Mouse (Mus musculus) hindbrain, embryonic 12.5 days (tissue): ENCODE data around the gene Naa50. TPM values are rescaled to one million over a fixed set of nuclear protein-coding genes. Genes with fewer than 3 reads are reported as not detected.

ENCODE experiments used
- ATAC-seq: fragments of 200-750 bp; cut with Nextera tagmentation; 2 replicates; pipeline ENCODE4 v1.8.0; 2017; ENCODE audit warnings: moderate TSS enrichment; ENCODE audit not compliant: low FRiP score
- H3K27ac ChIP-seq: fragments of 300-500 bp; sonication (generic); 2 replicates; pipeline ENCODE4 v1.5.1; 2016; ENCODE audit warnings: mild to moderate bottlenecking
- H3K27me3 ChIP-seq: fragments of 300-500 bp; sonication (generic); 2 replicates; pipeline ENCODE4 v1.6.1; 2016; ENCODE audit warnings: mild to moderate bottlenecking
- H3K36me3 ChIP-seq: fragments of 300-500 bp; sonication (generic); 2 replicates; pipeline ENCODE4 v1.6.1; 2016; ENCODE audit warnings: mild to moderate bottlenecking
- H3K4me1 ChIP-seq: fragments of 300-500 bp; sonication (generic); 2 replicates; pipeline ENCODE4 v1.6.1; 2016
- H3K4me2 ChIP-seq: fragments of 300-500 bp; sonication (generic); replicated peaks from 2 replicates; pipeline ENCODE4 v1.6.1; 2016; ENCODE audit warnings: mild to moderate bottlenecking
- H3K4me3 ChIP-seq: fragments of 300-500 bp; sonication (generic); 2 replicates; pipeline ENCODE4 v1.5.1; 2016; ENCODE audit warnings: mild to moderate bottlenecking
- H3K9ac ChIP-seq: fragments of 300-500 bp; sonication (generic); 2 replicates; pipeline ENCODE4 v1.6.1; 2016; ENCODE audit warnings: mild to moderate bottlenecking, moderate library complexity
- H3K9me3 ChIP-seq: fragments of 300-500 bp; sonication (generic); replicated peaks from 2 replicates; pipeline ENCODE4 v1.6.1; 2016; ENCODE audit warnings: mild to moderate bottlenecking
- WGBS: fragments of 180-500 bp; shearing (Covaris S2); methylation state at CpG from one replicate; pipeline ENCODE4 v1.1.7; 2016; 5-methylcytosine and 5-hydroxymethylcytosine counted together
- polyA plus RNA-seq: library from polyadenylated mRNA; unstranded; fragments of >200 nt; fragmentation: Nextera tagmentation; extraction: Ambion mirVana; gene quantifications from 2 replicates; pipeline ENCODE4 v1.2.1, GENCODE M21; 2016

Gene Naa50
- polyA plus RNA-seq, 1 experiment from 2014 or later = 92.5 TPM

DNA sequence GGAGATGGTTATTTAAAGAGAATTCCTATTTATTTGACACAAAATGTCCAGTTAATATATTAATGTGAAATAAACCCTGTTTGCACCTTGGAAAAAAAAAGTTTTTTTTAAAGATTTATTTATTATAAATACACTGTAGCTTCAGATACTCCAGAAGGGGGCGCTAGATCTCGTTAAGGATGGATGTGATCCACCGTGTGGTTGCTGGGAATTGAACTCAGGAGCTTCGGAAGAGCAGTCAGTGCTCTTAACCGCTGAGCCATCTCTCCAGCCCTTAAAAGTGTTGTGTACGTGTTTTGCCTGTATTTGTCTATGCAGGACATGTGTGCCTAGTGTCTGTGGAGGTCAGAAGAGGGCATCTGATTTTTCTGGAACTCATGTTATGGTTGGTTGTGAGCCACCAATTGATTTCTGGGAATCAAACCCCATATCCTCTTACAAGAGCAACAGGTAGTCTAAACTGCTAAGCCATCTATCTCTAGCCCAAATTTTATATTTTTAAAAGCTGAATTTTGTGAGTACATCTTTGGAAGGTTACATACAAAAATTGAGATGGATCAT, 14.9 kb downstream of the Naa50 start:
- Histone ChIP-seq H3K27me3 (no peaks in the 10 kb centered on the region), H3K4me1 (no peaks in the 10 kb centered on the region), H3K4me2 (no peak overlapping the region), H3K4me3 (no peak overlapping the region), H3K9ac (no peak overlapping the region), H3K27ac (no peak overlapping the region), H3K36me3 (0 out of 2 replicates have a peak, but pooled peaks cover 2% of the 10 kb centered on the region), H3K9me3 (no peaks in the 10 kb centered on the region)
- WGBS = 72% methylated on average over 6 of the region's 6 CpGs
- ATAC-seq = no peak

DNA sequence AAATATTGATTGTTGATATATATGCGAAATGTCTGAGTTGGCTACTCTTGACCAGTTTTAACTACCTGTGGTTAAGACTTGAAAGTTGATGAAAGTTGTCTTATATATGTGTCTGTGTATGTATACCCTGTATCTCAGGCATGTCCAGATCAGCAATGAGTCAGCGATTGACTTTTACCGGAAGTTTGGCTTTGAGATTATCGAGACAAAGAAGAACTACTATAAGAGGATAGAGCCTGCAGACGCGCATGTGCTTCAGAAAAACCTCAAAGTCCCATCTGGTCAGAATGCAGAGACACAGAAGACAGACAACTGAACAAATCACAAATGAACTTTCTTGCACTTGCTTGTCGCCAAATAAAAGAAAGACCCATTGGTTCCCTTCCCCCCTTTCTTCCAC, 19.7 kb downstream of the Naa50 start:
- H3K4me1 ChIP-seq = no peaks in the 10 kb centered on the region
- WGBS = 96% methylated on average over 7 of the region's 7 CpGs
- no peaks in the 10 kb centered on the region for H3K27me3 ChIP-seq
- no peak overlapping the region for H3K27ac ChIP-seq
- no peak overlapping the region for H3K4me2 ChIP-seq
- no peak for ATAC-seq
- H3K9me3 ChIP-seq = no peaks in the 10 kb centered on the region
- H3K36me3 ChIP-seq = peaks cover 7% of the 10 kb centered on the region; the same call in 1 of the 2 replicates
- H3K9ac ChIP-seq = no peak overlapping the region
- no peak overlapping the region for H3K4me3 ChIP-seq

DNA sequence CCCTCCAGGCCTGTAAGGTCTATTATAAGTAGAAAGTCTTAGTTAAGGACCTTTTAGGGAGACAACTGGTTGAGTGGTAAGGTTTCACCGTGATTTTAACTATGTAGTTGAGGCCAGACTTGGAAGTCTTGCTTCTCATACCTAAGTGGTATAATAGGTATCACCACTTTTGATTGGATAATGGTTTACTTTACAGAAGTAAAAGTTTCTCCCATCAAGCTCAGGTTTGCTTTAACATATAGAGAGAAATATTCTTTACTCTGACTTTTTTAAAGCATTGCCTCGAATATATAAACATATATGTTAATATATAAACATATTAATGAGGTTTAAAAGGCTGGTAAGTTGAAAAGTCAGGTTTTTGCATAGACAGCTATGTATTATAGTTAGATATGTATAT, 24.2 kb downstream of the Naa50 start:
- Histone ChIP-seq H3K4me2 (no peak overlapping the region), H3K9me3 (no peaks in the 10 kb centered on the region), H3K27me3 (no peaks in the 10 kb centered on the region), H3K9ac (no peak overlapping the region), H3K4me1 (no peaks in the 10 kb centered on the region), H3K4me3 (no peak overlapping the region), H3K27ac (no peak overlapping the region), H3K36me3 (peaks cover 5% of the 10 kb centered on the region; the same call in 1 of the 2 replicates)
- WGBS = 85% methylated on average over 2 of the region's 2 CpGs
- no peak for ATAC-seq

DNA sequence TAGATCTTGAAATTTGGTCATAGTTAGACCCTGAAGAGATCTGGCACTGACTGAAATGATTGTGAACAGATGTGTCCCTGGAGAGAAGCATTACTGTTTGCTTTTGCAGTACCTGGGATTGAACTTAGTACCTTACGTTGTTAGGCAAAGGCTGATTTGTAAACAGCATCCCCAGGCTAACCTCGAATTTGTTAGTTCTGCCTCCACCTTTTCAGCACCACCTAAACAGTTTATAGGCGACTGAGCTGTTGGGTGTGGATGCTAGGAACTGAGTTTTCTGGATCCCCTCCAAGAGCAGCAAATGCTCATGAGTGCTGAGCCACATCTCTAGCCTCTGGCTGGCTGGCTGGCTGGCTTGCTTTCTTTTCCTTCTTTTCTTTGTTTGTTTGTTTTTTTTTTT, 25.6 kb downstream of the Naa50 start:
- no peaks in the 10 kb centered on the region for H3K4me1 ChIP-seq
- 54% methylated on average over 3 of the region's 3 CpGs for WGBS
- H3K4me3 ChIP-seq = no peak overlapping the region
- no peak overlapping the region for H3K4me2 ChIP-seq
- H3K9me3 ChIP-seq = no peaks in the 10 kb centered on the region
- H3K9ac ChIP-seq = no peak overlapping the region
- no peaks in the 10 kb centered on the region for H3K27me3 ChIP-seq
- no peak overlapping the region for H3K27ac ChIP-seq
- ATAC-seq = no peak
- 0 out of 2 replicates have a peak, but pooled peaks cover under 1% of the 10 kb centered on the region for H3K36me3 ChIP-seq

DNA sequence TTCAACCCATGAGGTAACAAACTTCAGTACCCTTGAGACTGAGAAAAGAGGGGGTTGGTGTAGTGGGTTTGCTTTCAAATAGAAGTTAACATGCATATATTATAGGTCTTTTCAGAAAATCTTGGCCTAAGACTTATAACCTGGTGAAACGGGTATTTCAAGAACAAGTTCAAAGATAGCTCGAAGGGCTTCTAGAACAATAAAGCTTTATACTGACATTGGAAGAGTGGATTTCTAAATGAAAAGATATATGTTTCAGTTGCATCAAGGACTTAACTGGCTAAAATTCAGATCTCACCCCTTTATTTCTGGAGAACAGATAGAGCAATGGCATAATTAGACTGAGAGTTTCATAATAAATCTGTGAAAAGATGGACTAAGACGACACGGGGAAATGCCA, 29.4 kb downstream of the Naa50 start:
- Histone ChIP-seq H3K36me3 (no peaks in the 10 kb centered on the region), H3K4me1 (peaks cover 6% of the 10 kb centered on the region), H3K4me3 (no peak overlapping the region), H3K9ac (no peak overlapping the region), H3K27ac (no peak overlapping the region), H3K27me3 (no peaks in the 10 kb centered on the region), H3K4me2 (no peak overlapping the region), H3K9me3 (no peaks in the 10 kb centered on the region)
- no peak for ATAC-seq
- WGBS = 90% methylated on average over 4 of the region's 4 CpGs

DNA sequence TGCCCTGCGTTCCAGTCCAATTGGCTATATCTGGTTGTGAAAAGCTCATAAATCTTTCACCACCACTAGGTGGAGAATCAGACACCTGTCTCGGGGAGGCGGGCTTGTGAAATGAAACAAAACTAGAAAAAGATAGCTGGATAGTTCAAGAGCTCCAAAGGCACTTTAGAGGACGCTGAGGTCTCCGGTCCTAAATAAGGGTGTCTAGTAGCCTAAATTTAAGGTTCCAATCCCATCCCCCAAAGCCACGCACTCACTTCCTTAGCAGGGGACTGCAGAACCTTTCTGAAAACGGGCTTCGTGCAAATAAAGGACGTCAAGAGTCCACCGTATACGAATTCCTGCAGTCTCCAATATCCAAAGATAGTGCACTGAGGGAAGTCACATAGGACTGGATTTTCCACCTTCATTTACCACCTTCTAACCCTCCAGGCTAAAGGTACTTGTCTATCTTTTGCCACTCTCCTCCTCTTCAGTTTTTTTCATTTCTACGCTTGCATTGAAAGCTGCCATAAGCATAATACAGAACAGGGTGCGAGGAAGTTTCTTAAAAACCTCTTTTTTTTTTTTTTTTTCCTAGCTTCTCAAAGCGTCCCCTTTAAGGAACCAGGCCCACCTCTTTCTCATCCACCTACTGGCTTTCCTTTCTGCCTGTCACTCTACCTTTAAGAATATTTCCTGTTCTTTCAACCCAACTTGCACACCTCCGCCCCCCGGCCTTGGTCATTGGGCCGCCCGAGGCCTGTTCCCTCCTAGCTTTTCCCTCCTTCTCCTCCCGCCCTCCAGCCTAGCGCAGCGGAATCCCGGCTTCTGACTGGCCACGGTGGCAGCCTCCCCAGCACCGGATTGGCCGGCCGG, 32.9 kb downstream of the Naa50 start:
- Histone ChIP-seq H3K27me3 (no peaks in the 10 kb centered on the region), H3K27ac (peak overlapping the region; percentile 90), H3K4me2 (peak overlapping the region; percentile 74), H3K36me3 (no peaks in the 10 kb centered on the region), H3K9me3 (no peaks in the 10 kb centered on the region), H3K9ac (peak overlapping the region; percentile 62), H3K4me3 (peak overlapping the region; percentile 97), H3K4me1 (peaks cover 17% of the 10 kb centered on the region)
- 1% methylated on average over 26 of the region's 26 CpGs for WGBS
- peak; percentile 100 for ATAC-seq

DNA sequence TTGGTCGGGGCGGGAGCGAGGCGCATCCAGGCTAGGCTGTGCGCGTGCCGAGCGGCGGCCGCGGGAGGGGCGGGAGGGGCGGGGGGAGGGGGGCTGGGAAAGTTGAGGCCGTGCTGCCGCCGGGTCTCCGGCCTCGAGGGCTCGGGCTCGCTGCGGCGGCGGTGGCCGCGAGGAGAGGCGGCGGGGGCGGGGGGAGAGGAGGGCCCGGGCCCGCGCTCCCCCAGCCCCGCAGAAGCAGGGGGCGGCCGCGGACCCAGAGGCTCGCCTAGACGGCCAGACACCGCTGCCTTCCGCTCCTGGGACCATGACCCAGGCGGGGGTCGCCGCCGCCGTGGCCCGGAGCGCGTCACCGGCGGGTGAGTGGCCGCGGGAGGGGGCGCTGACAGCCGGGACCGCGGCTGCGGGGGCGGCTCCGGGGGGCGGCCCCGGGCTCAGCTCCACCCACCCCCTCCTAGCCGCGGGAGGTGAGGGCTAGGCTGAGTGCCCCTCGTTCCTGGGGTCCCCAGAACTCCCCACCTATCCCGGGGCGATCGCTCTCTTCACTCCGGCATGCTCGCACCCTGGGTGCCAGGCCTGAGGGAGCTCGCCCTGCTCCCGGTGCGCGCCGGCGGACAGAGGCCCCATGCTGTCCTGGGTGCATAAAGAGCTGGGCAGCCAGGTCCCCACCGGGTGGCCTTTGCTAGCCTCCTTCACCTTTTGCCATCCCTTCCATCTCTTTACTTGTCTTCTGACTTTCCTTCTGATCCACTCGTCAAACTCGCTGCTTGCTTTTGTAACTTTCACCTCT, 33.7 kb downstream of the Naa50 start, which contains the start of gene Usf3:
Gene Usf3, plus strand, starts transcription at position 92 of the 787 bp plus-strand sequence.
- Histone ChIP-seq H3K27ac (peak within 1 kb of the TSS; percentile 90), H3K9ac (peak within 1 kb of the TSS; percentile 96), H3K4me3 (peak within 1 kb of the TSS; percentile 97), H3K36me3 (no peaks in the 10 kb centered on the region), H3K27me3 (no peaks in the 10 kb centered on the region), H3K4me1 (peaks cover 17% of the 10 kb centered on the region), H3K4me2 (peak within 1 kb of the TSS; percentile 74), H3K9me3 (no peaks in the 10 kb centered on the region)
- peak; percentile 77 for ATAC-seq
- under 1% methylated on average over 35 of the region's 77 CpGs for WGBS

DNA sequence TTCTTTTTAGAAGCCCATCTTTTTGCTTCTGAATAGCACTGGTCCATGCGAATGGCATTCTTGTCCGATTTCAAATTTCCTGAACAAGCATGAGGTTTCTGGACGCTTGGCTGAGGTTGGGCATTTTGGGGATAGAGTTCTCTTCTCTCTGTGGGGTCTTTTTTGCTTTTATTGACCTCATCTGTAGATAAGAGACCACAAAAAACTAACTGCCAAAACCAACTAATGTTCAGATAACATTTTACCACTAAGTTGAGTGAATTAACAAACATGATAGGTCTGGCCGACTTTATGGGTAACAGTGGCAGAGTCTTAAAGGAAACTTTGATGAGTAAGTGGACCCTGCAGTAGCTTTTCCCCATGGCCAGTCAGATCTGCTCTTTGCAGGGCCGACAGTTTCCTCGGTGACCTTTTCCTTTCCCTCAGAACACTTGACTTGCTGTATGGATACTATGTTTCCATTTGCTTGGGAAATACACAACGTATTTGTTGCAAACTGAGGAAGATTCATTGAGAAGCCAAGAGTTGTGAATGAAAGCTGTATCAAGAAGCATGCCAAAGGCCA, 34.4 kb downstream of the Naa50 start:
- WGBS = 29% methylated on average over 7 of the region's 7 CpGs
- Histone ChIP-seq H3K27me3 (no peaks in the 10 kb centered on the region), H3K4me1 (peaks cover 17% of the 10 kb centered on the region), H3K36me3 (no peaks in the 10 kb centered on the region), H3K9me3 (no peaks in the 10 kb centered on the region), H3K4me3 (peak overlapping the region; percentile 97), H3K27ac (peak overlapping the region; percentile 90; the same call in 1 of the 2 replicates), H3K4me2 (peak overlapping the region; percentile 74), H3K9ac (peak overlapping the region; percentile 96)
- ATAC-seq = no peak

DNA sequence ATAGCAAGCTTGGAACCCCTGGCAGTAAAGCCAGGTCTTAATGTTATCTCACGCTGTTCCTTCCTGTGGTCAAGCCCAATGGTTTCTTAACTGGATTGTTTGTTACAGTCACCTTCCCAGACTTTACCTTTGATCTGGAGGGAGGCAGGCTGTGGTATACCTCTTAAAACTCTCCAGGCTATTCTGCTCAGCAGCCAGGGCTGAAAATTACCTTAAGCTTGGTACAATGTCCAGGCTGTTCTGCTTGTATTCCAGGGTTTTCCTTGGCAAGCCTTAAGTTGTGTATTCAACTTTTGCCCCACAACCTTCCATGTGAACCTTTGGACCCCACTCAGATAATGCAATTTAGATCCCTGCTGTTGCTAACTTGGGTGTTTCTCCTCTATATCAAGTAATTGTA, 35.4 kb downstream of the Naa50 start:
- Histone ChIP-seq H3K4me1 (peaks cover 17% of the 10 kb centered on the region), H3K9me3 (no peaks in the 10 kb centered on the region), H3K36me3 (no peaks in the 10 kb centered on the region), H3K27me3 (no peaks in the 10 kb centered on the region), H3K4me2 (peak overlapping the region; percentile 13; the same call in 1 of the 2 replicates), H3K4me3 (no peak overlapping the region), H3K27ac (no peak overlapping the region), H3K9ac (no peak overlapping the region)
- ATAC-seq = no peak
- WGBS = 90% methylated on average over 1 of the region's 1 CpGs

DNA sequence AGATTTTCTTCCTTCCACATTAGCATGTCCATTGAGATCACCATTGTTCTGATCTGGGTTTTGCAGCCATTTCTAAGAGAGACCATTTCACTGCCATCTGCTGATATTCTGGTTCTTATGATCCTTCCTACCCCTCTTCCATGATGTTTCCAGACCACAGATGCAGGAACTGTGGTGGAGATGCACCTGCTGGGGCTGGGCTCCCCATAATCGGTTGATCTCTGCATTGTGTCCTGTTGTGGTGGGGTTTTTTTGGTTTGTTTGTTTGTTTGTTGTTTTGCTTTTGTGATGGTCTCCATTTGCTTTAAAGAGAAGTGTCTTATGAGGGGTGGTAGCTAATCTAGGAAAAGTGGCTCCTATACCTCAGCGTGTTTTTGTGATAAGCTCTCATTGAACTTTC, 36.9 kb downstream of the Naa50 start:
- Histone ChIP-seq H3K4me2 (no peak overlapping the region), H3K9me3 (no peaks in the 10 kb centered on the region), H3K9ac (no peak overlapping the region), H3K4me3 (no peak overlapping the region), H3K27me3 (no peaks in the 10 kb centered on the region), H3K4me1 (peaks cover 17% of the 10 kb centered on the region), H3K27ac (no peak overlapping the region), H3K36me3 (no peaks in the 10 kb centered on the region)
- 92% methylated on average over 2 of the region's 2 CpGs for WGBS
- ATAC-seq = no peak

DNA sequence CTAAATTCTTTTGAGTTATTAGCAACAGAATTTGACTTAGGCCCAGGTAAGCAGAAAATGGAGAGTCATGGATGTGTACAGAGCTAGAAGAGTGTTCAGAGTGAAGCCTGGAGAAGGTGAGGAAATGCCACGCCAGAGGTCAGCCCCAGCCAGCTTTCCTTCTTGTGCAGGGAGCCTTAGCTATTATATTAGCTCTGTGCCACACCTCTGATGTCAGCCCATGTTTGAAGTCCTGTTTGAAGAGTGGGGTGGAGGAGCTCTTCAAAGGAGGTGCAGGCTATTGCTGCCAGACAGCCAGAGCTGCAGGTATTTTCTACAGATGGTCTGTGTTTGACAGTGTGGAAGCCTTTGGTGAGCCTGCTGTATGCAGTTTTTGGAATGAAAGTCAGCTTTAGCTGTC, 38.9 kb downstream of the Naa50 start:
- ATAC-seq = no peak
- Histone ChIP-seq H3K9me3 (no peaks in the 10 kb centered on the region), H3K4me3 (no peak overlapping the region), H3K27me3 (no peaks in the 10 kb centered on the region), H3K36me3 (no peaks in the 10 kb centered on the region; the same call in 1 of the 2 replicates), H3K4me1 (peaks cover 15% of the 10 kb centered on the region), H3K27ac (no peak overlapping the region), H3K9ac (no peak overlapping the region), H3K4me2 (no peak overlapping the region)
- WGBS = 80% methylated on average over 1 of the region's 1 CpGs

DNA sequence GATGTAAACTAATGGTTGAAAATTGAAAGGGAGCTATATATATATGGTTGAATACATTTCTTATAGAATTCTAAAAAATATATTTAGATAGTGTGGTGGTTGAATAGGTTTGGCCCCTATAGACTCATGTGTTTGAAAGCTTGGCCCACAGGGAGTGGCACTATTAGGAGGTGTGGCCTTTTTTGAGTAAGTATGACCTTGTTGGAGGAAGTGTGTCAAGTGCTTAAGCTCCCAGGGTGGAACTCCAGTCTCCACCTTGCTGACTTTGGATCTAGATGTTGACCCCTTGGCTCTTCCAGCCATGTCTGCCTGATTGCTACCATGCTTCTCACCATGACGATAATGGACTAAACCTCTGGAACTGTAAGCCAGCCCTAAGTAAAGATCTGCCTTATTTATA, 43.0 kb downstream of the Naa50 start:
- ATAC-seq = no peak
- Histone ChIP-seq H3K27ac (no peak overlapping the region), H3K27me3 (no peaks in the 10 kb centered on the region), H3K9ac (no peak overlapping the region), H3K9me3 (no peaks in the 10 kb centered on the region), H3K4me3 (no peak overlapping the region), H3K36me3 (no peaks in the 10 kb centered on the region; the same call in 1 of the 2 replicates), H3K4me2 (no peak overlapping the region), H3K4me1 (no peaks in the 10 kb centered on the region)
- WGBS = 93% methylated on average over 1 of the region's 1 CpGs
